Mouse (Mus musculus): ENCODE measurements around the gene Gsn.

Gene Gsn

DNA sequence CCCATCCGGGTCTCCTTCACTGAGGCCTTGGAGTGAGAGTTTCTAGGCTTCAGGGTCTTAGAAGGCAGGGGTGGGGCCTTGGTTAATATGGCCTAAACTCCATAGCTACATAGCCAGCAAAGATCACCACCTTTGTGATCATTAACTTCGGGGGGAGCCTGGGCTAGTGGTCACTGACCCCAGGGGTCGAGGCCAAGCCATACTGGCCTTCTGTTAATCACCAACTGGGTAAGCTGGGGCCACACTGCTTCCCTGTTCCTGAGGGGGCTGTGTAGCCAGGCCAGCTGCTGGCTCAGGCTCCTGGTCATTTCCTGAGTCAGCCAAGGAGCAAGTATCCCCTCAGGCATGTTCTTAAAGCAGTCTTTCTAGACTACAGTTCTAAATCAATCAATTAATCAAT, 23.8 kb downstream of the Gsn start:
- no peak for DNase-seq (ENCODE audit: low read depth)

DNA sequence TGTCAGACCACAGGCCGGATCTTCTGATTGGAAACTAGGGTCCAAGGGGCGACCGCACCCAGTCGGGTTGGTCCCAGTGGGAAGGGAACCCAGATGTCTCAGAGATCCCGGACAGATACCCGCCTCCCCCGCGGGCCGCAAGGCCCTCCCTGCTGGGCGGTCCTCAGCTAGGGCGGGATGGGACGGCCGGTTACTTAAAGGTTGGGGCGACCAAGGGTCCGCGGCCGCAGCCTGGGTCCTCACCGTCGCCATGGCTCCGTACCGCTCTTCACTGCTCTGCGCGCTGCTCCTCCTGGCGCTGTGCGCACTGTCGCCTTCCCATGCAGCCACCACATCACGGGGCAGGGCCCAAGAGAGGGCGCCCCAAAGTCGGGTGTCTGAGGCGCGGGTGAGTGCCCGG, 26.0 kb downstream of the Gsn start:
- no peak for DNase-seq (ENCODE audit: low read depth)

DNA sequence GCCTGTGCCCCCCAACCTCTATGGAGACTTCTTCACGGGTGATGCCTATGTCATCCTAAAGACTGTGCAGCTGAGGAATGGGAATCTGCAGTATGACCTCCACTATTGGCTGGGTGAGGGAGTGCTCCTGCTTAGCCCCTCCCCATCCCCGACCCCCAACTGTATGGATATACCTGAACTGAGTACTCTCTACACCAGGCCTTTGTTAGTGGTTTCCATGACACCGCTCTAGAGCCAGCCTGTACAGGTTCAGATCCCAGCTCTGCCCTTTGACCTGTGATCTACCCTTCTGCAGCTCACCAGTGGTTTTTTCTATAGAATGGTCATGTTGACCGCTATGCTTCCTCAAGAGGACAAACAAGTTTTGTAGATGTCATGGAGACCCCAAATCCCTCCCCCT, 27.8 kb downstream of the Gsn start:
- DNase-seq (ENCODE audit: low read depth) = no peak

DNA sequence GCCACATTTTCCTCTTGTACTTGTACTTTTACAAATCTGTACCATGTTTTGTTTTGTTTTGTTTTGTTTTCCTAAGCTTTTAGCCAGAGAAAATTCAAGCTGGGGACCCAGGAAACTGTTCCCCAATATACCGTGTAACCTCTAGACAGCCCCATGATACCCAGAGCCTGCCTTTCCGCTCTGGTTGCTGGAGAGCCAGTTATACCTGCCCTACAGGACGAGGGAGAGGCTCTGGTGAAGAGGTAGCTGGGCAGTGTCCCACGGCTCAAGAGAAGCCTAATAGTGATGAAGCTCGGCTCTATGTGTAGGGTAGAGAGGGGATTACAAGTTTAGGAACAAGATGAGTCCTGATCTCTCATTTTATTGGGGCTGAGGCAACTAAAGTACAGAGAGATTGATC, 29.0 kb downstream of the Gsn start:
- DNase-seq (ENCODE audit: low read depth) = no peak

DNA sequence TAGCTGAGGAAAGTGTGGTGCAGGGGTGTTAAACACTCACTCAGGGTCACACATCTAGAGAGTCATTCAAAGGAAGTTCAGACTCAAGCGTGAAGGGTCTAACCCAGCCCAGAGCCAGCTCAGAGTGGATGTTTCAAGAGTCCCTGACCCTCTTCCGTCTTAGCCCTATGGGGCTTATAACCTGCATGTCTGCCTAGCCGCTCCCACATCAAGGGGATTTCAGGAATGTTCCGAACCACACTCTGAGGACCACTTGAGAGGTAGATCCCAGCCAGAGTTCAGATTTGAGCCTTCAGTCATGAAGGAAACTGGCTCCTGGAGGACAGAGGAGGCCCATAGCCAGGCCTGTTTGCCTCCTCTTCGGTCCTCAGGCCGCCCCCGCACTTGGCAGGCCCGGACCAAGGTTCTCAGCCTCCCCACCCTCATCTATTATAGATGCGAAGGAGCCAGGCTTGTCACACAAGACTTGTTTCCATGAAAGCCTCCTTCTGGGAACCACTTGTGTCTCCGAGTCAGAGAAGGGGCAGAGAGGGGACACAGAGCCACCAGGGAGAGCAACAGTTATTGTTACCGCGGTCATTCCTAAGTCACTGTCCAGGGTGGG, 30.9 kb downstream of the Gsn start:
- no peak for DNase-seq (ENCODE audit: low read depth)

DNA sequence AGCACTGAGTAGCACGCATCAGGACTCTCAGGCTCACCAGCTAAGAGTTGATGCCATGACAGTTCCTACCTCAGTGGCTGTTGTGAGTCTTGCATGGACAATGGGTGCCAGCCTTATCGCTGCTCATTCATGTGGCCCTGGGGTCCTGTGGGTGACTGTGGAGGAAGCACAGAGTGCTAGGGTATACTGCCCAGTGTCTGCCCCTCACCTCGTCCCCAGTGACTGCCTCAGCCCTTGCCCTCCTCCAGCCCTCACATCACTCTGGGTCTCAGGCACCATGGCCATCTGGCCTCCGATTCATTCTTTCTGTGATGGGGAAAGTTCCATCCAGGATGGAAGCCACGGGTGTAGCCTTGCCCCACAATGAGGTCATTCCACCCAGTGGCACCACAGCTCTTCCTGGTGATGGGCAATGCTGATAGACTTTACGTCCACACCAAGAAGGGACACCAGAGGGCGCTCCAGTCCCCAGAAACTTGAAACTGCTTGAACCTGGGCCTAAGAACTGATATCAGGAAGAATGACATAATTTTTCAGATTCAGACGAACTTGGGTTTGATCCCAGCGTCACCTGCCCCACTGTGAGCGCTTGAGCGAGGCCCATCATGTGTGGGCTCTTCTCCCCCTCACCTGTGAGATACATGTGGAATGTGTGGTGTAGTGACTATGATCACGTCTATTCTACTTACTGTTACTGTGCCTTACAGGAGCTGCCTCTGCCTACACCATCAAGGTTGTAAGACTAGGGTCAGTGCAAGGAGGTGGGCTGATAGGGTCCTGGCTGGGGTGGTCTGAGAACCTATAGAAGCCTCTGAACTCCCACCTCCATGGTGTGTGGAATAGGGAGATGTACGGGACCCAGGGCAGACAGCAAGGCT, 32.8 kb downstream of the Gsn start:
- DNase-seq (ENCODE audit: low read depth) = peak; percentile 90

DNA sequence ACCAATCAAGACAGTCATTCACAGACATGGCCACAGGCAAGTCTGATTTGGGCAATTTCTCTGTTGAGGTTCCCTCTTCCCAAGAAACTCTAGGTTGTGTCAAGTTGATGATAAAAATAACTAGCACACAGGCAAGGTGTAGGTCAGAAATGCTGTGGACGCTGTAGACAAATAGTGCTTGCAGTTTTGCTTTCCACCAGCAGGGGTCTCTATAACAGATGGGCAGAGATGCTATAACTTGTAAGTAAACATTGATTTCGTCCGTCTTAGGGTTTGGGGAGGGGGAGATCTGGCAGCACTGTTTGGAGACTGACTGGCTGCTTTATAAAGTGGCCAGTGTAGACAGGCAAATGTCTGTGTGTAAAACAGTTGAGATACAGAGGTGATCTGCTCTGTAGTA, 35.7 kb downstream of the Gsn start:
- DNase-seq (ENCODE audit: low read depth) = no peak

DNA sequence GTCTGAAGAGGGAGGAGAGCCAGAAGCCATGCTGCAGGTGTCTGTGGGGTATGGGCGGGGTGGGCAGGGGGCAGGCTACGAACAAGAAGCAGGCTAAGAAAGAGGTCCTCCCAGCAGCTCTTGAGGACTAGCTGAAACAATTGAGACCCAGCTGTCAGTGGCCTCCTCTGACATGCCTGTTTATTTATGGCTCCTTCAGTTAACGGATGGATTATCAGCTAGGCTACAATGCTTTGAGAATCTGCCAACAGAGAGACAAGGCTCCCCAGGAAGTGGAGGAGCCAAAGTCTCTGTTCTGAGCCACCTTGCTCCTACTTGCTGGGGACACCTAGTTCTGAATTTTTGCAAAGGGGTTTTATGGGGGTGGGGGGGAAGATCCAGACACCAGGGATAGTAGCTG, 36.5 kb downstream of the Gsn start:
- DNase-seq (ENCODE audit: low read depth) = no peak

DNA sequence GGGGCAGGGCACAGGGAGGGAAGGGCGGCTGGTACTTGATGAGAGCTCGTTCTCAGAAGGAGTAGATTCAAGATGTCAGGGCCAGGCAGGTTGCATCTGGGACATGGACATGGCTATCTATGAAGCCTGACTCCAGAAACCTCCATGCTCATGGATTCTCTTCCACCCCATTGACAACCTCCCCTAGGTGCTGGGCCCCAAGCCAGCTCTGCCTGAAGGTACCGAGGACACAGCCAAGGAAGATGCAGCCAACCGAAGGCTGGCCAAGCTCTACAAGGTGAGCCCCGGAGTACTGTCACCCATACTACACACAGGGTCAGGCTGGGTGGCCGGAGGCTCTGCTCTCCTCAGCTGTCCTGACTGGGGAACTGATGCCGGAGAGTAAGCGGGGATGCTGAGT, 37.1 kb downstream of the Gsn start:
- no peak for DNase-seq (ENCODE audit: low read depth)

DNA sequence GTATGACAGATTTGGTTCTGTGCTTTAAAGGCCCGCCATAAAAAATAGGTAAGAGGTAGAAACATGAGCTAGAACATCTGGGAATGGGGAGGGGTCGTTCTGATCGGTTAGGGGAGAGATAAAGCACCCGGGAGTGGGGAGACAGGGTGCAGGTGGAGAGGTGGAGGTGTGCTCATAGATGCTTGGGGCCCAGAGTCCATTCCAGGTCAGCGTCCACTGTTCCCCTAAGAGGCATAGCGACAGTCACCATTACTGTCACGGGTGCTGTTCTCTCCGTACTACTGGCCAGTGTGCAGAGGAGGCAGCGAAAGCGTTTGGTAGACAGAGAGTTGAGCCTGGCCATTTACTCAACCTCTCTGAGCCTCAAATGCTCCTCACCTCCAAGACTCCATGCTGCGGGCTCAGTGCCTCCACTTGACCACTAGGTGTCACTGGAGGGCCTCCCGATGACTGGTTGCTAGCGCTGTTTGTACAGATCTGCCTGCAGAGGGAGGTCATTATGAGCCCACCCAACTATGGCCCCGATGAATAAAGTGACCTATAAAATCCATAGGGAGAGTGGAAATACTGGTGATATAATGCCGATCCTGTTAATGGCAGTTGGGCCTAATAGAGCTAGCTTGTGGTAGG, 41.6 kb downstream of the Gsn start:
- DNase-seq (ENCODE audit: low read depth) = peak; percentile 74

DNA sequence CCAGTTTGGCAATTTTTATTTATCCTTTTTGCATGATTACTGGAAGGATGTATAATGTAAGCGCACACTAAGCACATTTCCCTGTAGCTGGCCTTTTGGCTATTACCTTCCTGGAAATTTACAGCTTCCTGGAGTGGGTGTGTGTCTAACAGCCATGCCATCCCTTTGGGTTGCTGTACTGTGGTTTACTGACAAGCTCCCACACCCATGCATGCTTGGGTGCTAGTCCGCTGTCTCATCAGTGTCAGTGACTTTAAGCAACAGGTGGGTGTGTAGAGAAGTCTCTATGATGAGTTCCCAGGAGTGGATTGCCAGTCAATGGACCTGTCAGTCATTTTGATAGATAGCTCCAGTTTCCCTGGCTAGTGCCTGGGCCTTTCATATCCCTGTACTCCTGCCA, 43.3 kb downstream of the Gsn start:
- no peak for DNase-seq (ENCODE audit: low read depth)

DNA sequence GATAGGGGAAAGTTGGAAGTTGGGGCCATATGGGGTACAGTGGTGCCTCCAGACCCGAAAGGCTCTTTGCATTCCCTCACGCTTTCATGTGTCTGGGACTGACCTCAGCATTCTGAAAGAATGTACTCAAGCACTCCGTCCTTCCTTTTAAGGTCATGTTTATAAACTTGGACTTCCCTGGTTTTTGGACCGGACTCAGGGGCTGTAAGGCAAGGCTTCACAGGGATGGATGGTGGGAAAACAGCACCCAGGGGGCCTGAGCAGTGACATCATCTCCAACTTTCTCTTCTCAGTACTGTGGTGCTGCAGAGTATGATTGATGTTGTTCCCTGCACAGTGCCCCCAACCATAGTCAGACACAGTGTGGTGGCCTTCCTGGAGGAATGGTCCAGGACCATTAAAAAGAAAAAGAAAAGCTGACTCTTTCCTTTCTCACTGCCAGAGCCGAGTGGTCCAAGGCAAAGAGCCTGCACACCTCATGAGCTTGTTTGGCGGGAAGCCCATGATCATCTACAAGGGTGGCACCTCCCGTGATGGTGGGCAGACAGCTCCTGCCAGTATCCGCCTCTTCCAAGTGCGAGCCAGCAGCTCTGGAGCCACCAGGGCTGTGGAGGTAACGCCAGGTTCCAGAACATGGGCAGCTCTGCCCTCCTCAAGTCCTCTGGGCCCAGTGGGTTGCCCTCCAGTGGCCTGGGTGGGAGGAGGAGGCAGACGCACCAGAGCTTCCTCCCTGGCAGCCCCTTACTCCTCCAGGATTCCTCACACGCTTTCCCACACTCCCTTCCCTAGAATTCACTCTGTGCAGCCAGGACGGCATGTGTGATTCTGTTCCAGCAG, 46.1 kb downstream of the Gsn start:
- no peak for DNase-seq (ENCODE audit: low read depth)

DNA sequence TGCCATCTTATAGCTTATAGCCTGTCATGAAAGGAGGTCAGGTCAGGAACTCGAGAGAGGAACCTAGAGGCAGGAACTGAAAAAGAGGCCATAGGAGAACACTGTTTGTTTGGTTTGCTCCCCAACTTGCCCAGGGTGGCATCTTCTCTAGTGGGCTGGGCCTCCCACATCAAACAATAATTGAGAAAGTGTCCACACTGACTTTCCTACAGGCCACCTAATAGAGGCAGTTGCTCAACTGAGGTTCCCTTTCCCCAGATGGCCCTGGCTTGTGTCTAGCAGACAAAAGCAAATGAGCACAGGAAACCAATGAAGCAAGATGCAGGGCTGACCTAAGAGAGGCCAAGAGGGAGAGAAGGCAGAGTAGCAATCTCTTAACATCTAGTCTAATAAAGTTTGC, 52.0 kb downstream of the Gsn start:
- DNase-seq (ENCODE audit: low read depth) = no peak

DNA sequence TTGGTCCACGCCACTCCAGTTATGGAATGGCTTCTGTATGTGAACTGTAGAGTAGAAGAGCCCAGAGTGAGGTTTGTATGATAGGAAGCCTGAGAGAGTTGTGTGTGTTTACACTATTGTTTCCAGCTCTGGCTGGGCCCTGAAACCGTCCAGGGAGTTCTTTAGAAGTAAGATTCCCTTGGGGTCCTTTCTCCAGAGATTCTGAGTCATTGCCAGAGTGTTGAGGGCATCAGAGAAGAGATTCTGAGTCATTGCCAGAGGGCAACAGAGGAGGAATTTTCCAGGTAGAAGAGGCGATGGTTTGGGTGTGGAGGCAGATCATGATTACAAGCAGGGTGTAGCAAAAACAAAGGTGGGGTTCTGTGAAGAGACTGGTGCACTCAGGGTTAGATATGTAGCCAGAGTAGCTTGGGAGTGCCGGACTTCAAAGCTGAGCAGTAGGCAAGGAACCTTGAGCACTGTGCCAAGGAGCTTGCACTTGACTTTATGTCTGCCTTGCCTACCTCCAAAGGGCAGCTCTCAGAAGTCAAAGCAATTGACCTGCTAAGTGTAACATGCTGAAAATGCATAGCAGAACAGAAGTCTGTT, 53.8 kb downstream of the Gsn start:
- no peak for DNase-seq (ENCODE audit: low read depth)

DNA sequence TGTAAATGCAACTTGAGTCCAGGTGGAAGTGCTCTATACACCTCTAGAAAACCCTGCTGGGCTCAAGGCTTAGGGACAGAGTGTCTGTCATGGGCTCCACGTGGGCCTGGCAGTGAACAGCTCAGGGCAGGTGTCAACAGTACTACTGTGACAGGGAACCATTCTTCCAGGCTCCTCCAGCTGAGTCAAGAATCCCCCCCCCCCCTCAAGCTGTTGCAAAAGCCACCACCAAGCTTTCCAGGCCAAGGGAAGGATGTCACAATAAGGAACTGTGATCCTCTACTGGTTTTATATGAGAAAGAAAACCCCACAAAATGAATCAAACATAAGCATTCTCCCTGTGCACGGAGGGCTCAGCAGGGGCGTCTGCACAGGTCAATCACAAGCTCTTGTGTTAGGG, 58.1 kb downstream of the Gsn start:
- no peak for DNase-seq (ENCODE audit: low read depth)

DNA sequence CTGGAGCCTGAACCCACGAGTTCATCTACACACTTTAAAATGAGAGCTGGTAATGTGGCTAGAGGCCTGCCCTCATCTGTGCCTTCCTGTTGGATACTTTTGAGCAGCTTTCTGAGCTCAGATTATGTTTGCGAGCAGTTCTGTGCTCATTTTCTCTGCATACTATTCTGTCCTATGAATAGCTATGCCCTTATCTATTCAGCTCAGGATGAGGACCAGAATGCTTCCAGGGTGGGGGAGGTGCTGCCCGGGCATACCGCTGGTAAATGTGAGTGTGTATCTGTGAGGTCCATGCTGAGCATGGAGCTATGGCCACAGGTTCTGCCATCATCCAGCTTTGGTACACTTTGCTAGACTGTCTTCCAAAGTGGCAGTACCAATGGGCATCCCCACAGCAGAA, 61.4 kb downstream of the Gsn start:
- no peak for DNase-seq (ENCODE audit: low read depth)

DNA sequence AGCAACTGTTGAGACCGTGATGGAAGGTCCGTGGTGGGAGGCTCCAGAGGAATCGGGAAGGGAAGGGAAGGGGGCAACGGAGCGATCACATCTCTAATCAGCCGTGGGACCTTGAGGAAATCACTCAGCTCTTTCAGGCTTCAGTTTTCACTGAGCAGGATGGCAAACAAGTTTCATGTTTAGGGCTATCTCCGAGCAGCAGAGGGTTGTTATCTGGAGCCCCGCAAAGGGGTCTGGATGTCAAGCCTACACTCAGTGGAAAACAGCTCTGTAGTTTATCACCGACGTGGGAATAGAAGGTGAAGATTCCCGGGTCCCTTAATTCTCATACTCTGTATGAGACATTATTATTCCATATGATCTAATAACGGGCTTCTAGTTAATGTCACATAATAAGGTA, 62.2 kb downstream of the Gsn start:
- DNase-seq (ENCODE audit: low read depth) = no peak

DNA sequence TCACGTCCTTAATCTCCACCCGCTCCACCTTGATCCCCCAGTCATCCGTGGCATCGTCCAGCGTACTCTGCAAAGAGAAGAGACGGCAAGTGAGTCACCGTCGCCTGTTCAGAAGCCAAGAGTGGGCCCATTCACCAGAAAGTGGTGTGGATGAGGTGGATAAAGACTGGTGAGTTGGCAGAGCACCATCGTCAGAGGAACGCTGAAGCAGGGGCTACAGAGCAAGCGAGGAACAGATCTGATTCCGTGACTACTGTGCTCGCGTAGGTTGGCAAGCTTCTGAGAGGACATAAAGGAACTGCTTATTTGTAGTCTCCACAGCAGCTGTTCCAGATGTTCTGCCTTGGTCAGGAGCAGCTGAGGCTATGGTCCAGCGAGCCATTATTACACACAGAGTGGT, 64.2 kb downstream of the Gsn start:
- DNase-seq (ENCODE audit: low read depth) = no peak

DNA sequence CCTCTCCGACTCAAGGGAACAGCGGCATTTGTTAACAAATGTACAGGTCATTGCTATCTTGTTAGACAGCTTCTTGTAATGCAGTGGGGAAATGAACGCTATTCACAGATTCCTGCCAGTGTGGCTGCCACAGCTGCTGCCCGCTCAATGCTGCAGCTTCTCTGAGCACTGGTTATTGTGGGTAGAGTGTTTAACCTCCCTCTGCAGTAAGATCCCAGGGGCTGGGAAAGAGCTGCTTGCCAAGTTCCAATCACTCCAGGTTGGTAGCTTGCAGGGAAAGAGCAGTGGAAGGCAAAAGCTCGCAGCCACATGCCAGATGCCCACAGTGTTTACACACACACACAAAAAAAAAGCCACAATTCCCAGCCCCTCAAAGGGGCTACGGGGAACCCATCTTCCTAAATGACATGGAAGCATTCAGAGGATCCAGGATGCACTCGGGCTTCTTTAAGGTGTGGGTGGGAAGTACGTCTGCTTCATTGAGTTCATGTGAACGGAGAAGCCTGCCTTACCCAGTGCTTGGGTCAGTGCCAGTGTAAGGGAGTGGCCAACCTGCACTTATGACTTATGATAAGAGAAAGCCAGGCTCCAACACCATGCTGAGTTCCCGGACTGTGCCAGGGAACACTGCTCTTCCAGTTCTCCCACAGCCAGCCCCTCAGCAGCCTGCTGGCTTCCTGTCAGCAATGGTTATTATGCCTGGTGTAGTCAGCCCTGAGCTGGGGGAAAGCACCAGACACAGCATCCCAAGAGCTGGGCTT, 66.4 kb downstream of the Gsn start:
- no peak for DNase-seq (ENCODE audit: low read depth)

DNA sequence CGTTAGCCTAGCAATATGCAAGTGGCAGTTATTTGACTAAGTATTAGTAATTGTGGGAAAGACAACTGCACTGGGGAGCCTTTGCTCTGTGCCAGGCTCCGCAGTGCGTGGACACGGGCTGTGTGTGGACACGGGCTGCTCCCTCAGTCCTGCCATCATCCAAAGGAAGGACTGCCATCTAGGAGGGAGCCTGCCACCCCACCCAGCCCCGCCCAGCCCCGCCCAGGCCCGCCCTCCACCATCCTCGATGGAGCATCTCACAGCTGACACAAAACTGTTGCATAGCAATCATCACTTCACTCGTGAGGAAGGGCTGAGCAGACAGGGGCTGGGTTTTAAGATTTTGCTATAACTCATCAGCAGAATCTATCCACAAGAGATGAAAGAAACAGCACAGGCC, 69.8 kb downstream of the Gsn start:
- no peak for DNase-seq (ENCODE audit: low read depth)

DNA sequence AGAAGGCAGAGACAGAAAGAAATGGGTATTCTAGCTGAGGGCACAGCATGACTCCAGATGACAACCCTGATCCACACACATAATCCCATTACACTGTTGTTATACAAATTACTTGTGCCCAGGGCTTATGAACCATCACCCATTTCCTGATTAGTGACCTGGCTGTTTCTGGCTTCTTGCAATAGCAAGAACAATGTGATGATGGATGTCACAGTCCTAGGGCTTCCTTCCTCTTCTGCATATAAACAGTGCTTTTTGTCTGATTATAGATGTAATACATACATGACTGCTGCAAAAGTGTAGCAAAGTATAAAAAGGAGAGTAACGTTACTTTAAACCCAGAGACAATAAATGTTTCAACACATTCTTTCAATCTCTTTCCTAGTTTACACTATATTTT, 70.8 kb downstream of the Gsn start:
- no peak for DNase-seq (ENCODE audit: low read depth)
